Mouse (Mus musculus) limb, embryonic 11.5 days (tissue): ENCODE results near the gene Slc35d3. TPM values are rescaled to one million over a fixed set of nuclear protein-coding genes. Genes with fewer than 3 reads are reported as not detected.

Source experiments
- ATAC-seq: fragments of 200-750 bp; cut with Nextera tagmentation; 2 replicates; pipeline ENCODE4 v1.8.0; 2017; ENCODE audit warnings: low read depth; ENCODE audit not compliant: insufficient number of reproducible peaks, low FRiP score, low TSS enrichment
- DNase-seq: peaks from one replicate; pipeline ENCODE4 v3.0.0-alpha.2; 2015; ENCODE audit warnings: low spot score
- H3K27ac ChIP-seq: fragments of 300-500 bp; sonication (generic); replicated peaks from 2 replicates; pipeline ENCODE4 v1.5.1; 2014; ENCODE audit warnings: low read depth, mild to moderate bottlenecking, low read length
- H3K27me3 ChIP-seq: fragments of 300-500 bp; sonication (generic); 2 replicates; pipeline ENCODE4 v1.6.1; 2014; ENCODE audit warnings: mild to moderate bottlenecking, low read length, mixed read lengths; ENCODE audit not compliant: control insufficient read depth, insufficient read depth
- H3K36me3 ChIP-seq: fragments of 300-500 bp; sonication (generic); 2 replicates; pipeline ENCODE4 v1.6.1; 2014; ENCODE audit warnings: mild to moderate bottlenecking, low read length, moderate library complexity, mixed read lengths; ENCODE audit not compliant: control insufficient read depth, insufficient read depth
- H3K4me1 ChIP-seq: fragments of 300-500 bp; sonication (generic); 2 replicates; pipeline ENCODE4 v1.6.1; 2014; ENCODE audit warnings: low read length, mixed read lengths; ENCODE audit not compliant: control insufficient read depth, insufficient read depth
- H3K4me2 ChIP-seq: fragments of 300-500 bp; sonication (generic); 2 replicates; pipeline ENCODE4 v1.6.1; 2014; ENCODE audit warnings: low read depth, mild to moderate bottlenecking, moderate library complexity; ENCODE audit not compliant: severe bottlenecking
- H3K4me3 ChIP-seq: fragments of 300-500 bp; sonication (generic); 2 replicates; pipeline ENCODE4 v1.5.1; 2014; ENCODE audit warnings: low read depth, low read length
- H3K9ac ChIP-seq: fragments of 300-500 bp; sonication (generic); 2 replicates; pipeline ENCODE4 v1.6.1; 2014; ENCODE audit warnings: mild to moderate bottlenecking, low read length
- H3K9me3 ChIP-seq: fragments of 300-500 bp; sonication (generic); 2 replicates; pipeline ENCODE4 v1.6.1; 2016; ENCODE audit warnings: low read length; ENCODE audit not compliant: control insufficient read depth
- WGBS: fragments of 180-500 bp; shearing (Covaris S2); extraction: QIAGEN DNeasy Blood & Tissue Kit; methylation state at CpG from one replicate; pipeline ENCODE4 v1.1.7; 2014; 5-methylcytosine and 5-hydroxymethylcytosine counted together
- polyA plus RNA-seq: library from polyadenylated mRNA; unstranded; fragments of >200 nt; fragmentation: Nextera tagmentation; extraction: Ambion mirVana; gene quantifications from 2 replicates; pipeline ENCODE4 v1.2.1, GENCODE M21; 2014

Slc35d3 gene
- polyA plus RNA-seq, 1 experiment from 2014 or later, result 0.85 TPM

- peak overlapping the region; percentile 60 for H3K9ac ChIP-seq
- H3K4me2 ChIP-seq, result peak overlapping the region; percentile 88
- H3K9me3 ChIP-seq, result no peaks in the 10 kb centered on the region
- DNase-seq (peak; percentile 68), ATAC-seq (peak; percentile 40)
- H3K27ac ChIP-seq, result no peak overlapping the region
- H3K4me1 ChIP-seq, result peaks cover 18% of the 10 kb centered on the region; the same call in 1 of the 2 replicates
- no peaks in the 10 kb centered on the region for H3K36me3 ChIP-seq
- peak overlapping the region; percentile 41 for H3K4me3 ChIP-seq
- peaks cover 41% of the 10 kb centered on the region for H3K27me3 ChIP-seq
- WGBS, result under 1% methylated on average over 36 of the region's 36 CpGs
Observed at GRCm38 (mm10) chr10:19850544-19850997, 688 bp downstream of the Slc35d3 start.

GRCm38 (mm10) chr10:19849771-19850365 lies 1.4 kb downstream of the Slc35d3 start:
- peak; percentile 63; the same call in 1 of the 2 replicates for ATAC-seq
- peak; percentile 60 for DNase-seq
- H3K27me3 ChIP-seq, result peaks cover 41% of the 10 kb centered on the region
- H3K4me3 ChIP-seq, result peak overlapping the region; percentile 41
- 0 out of 2 replicates have a peak overlapping the region, but pooled peaks have one; percentile 22 for H3K9ac ChIP-seq
- under 1% methylated on average over 29 of the region's 32 CpGs for WGBS
- no peak overlapping the region for H3K27ac ChIP-seq
- no peaks in the 10 kb centered on the region for H3K36me3 ChIP-seq
- H3K9me3 ChIP-seq, result no peaks in the 10 kb centered on the region
- H3K4me2 ChIP-seq, result peak overlapping the region; percentile 88
- H3K4me1 ChIP-seq, result peaks cover 18% of the 10 kb centered on the region; the same call in 1 of the 2 replicates

GRCm38 (mm10) chr10:19848928-19849770 lies 2.1 kb downstream of the Slc35d3 start:
- H3K4me2 ChIP-seq, result peak overlapping the region; percentile 88
- no peak for ATAC-seq
- peak overlapping the region; percentile 41 for H3K4me3 ChIP-seq
- H3K27me3 ChIP-seq, result peaks cover 41% of the 10 kb centered on the region
- H3K4me1 ChIP-seq, result peaks cover 18% of the 10 kb centered on the region; the same call in 1 of the 2 replicates
- no peak overlapping the region for H3K27ac ChIP-seq
- no peaks in the 10 kb centered on the region for H3K36me3 ChIP-seq
- no peaks in the 10 kb centered on the region for H3K9me3 ChIP-seq
- WGBS, result 4% methylated on average over 44 of the region's 44 CpGs
- no peak overlapping the region for H3K9ac ChIP-seq
- peak; percentile 52 for DNase-seq

- no peak for DNase-seq
- Histone ChIP-seq H3K4me3 (no peak overlapping the region), H3K4me2 (no peak overlapping the region), H3K36me3 (no peaks in the 10 kb centered on the region), H3K27me3 (no peaks in the 10 kb centered on the region), H3K9ac (no peak overlapping the region), H3K27ac (no peak overlapping the region), H3K9me3 (no peaks in the 10 kb centered on the region), H3K4me1 (no peaks in the 10 kb centered on the region)
- no peak for ATAC-seq
- 93% methylated on average over 5 of the region's 5 CpGs for WGBS
Observed at GRCm38 (mm10) chr10:19839836-19840235, 11.4 kb downstream of the Slc35d3 start.

GRCm38 (mm10) chr10:19835887-19836710 lies 15.2 kb downstream of the Slc35d3 start:
- H3K27ac ChIP-seq, result no peak overlapping the region
- no peak for ATAC-seq
- no peak overlapping the region for H3K4me2 ChIP-seq
- no peaks in the 10 kb centered on the region for H3K9me3 ChIP-seq
- no peak overlapping the region for H3K9ac ChIP-seq
- no peaks in the 10 kb centered on the region for H3K4me1 ChIP-seq
- no peaks in the 10 kb centered on the region for H3K27me3 ChIP-seq
- DNase-seq, result no peak
- no peaks in the 10 kb centered on the region for H3K36me3 ChIP-seq
- no peak overlapping the region for H3K4me3 ChIP-seq
- WGBS, result 84% methylated on average over 8 of the region's 8 CpGs

DNA sequence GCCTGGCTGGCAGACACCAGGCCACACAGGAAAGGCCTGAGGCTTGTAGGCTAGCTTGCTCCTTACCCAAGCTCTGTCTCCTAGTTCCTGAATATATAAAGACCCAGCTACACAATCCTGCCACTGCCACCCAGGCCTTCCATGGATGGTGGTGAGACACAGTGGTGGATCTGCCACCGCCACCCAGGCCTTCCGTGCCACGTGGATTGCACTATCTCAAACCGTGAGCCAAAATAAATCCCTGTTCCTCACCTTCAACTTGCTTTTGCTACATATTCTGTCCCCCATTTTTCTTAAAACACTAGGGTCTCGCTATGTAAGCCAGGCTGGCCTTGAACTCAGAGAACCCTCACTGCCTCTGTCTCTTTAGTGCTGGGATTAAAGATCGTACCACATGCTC lies 17.0 kb downstream of the Slc35d3 start:
- Histone ChIP-seq H3K36me3 (no peaks in the 10 kb centered on the region), H3K4me3 (no peak overlapping the region), H3K27ac (no peak overlapping the region), H3K9ac (no peak overlapping the region), H3K4me1 (no peaks in the 10 kb centered on the region), H3K9me3 (no peaks in the 10 kb centered on the region), H3K27me3 (no peaks in the 10 kb centered on the region), H3K4me2 (no peak overlapping the region)
- ATAC-seq (no peak), DNase-seq (no peak)
- 96% methylated on average over 6 of the region's 6 CpGs for WGBS

DNA sequence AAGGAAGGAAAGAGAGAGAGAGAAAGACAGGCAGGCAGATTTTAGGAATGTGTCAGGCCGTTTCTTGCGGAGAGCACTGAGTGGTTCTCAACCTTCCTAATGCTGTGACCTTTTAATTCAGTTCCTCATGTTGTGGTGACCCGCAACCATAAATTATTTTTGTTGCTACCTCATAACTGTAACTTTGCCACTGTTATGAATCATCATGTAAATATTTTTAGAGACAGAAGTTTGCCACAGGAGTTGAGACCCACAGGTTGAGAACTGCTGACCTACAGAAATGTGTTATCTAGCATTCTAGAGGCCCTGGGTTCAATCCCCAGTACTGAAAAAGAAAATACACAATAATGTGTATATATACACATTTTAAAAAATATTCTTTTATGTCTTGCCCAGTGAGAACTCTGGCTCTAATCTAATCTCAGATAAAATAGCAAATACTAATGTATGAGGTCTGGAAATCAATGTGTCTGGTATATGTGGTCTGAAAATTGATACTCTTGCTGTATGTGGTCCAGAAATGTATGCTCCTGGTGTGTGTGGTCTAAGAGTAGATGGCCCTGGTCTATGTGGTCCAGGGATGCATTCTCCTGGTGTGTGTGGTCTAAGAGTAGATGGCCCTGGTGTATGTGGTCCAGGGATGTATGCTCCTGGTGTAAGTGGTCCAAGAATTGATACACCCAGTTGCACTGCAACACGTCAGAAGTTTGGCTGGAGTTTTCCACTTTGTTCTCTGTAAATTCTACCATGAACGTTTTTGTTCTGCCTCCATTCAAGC lies 20.0 kb downstream of the Slc35d3 start:
- 87% methylated on average over 5 of the region's 5 CpGs for WGBS
- H3K4me2 ChIP-seq, result no peak overlapping the region
- H3K4me1 ChIP-seq, result no peaks in the 10 kb centered on the region
- no peak overlapping the region for H3K9ac ChIP-seq
- H3K9me3 ChIP-seq, result no peaks in the 10 kb centered on the region
- ATAC-seq, result no peak
- H3K27ac ChIP-seq, result no peak overlapping the region
- no peak overlapping the region for H3K4me3 ChIP-seq
- H3K36me3 ChIP-seq, result no peaks in the 10 kb centered on the region
- no peaks in the 10 kb centered on the region for H3K27me3 ChIP-seq
- DNase-seq, result no peak
